Mouse (Mus musculus): ENCODE results near the gene Vwa7.

DNA sequence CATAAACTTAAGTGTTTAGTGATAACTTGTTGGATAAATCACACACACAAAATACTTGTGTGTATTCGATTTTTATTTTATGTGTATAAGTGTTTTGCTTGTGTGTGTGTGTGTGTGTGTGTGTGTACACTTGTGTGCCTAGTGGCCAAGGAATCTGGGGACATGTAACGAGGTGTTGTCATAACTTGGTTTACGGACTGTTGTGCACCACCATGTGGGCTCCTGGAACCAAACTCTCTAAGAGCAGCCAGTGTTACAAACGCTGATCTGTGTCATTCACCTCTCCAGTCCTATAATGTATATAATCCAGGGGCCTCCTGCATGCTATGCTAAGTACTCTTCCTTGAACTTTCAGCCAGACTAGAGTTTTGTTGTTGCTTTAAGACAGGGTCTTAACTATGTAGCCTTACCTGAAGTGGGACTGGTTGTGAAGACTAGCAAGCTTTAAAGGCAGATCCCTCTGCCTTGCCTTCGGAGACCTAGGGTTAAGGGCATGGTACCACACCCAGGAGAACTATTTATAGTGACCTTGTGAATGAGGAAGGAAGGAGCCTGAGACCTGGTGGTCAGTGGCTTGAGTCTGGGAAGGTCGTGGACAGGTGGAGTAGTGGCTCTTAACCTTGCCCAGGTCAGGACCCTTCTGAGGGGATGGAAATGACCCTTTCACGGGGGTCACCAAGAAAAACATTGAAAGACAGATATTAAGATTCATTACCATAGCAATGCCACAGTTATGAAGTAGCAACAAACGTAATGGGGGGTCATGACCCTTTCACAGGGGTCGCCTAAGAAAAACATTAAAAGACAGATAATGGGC lies 13.1 kb upstream of the Vwa7 start:
- TF ChIP-seq CTCF (IDR thresholded peaks at IDR 0.05; ENCODE audit: low read depth, low read length) (no peak), TAL1 (conservative IDR thresholded peaks at IDR 0.05; ENCODE audit: low read depth, low read length) (no peak), POLR2AphosphoS5 (IDR thresholded peaks at IDR 0.05; ENCODE audit: insufficient replicate concordance, low read depth, low read length) (no peak), GATA2 (IDR thresholded peaks at IDR 0.05; ENCODE audit: borderline replicate concordance, low read depth, low read length) (no peak)
